Mouse (Mus musculus) layer of hippocampus, adult 2 months (tissue): Measurements from ENCODE around the gene Bfsp1. TPM values are rescaled to one million over a fixed set of nuclear protein-coding genes. Genes with fewer than 3 reads are reported as not detected.

Experiments
- DNase-seq, 2 experiments: peaks; one replicate each; pipeline ENCODE4 v3.0.0; 2022; ENCODE audit warnings: low spot score in 2 of 2
- H3K27ac ChIP-seq: fragments of 200-600 bp; 2 replicates; pipeline ENCODE4 v1.8.1; 2022
- H3K4me3 ChIP-seq: fragments of 200-600 bp; 2 replicates; pipeline ENCODE4 v1.8.1; 2022; ENCODE audit warnings: mild to moderate bottlenecking
- CTCF ChIP-seq: fragments of 200-600 bp; conservative IDR thresholded peaks from 2 replicates; pipeline ENCODE4 v1.8.1; 2022; ENCODE audit warnings: antibody characterized with exemption, mild to moderate bottlenecking, moderate library complexity
- total RNA-seq, 2 experiments: library from RNA; stranded (reverse); gene quantifications; 2 replicates each; pipeline ENCODE4 v1.2.3; 2021

Bfsp1 gene
- total RNA-seq, 2 experiments from 2014 or later: 0.61 to 1.1 TPM

DNA sequence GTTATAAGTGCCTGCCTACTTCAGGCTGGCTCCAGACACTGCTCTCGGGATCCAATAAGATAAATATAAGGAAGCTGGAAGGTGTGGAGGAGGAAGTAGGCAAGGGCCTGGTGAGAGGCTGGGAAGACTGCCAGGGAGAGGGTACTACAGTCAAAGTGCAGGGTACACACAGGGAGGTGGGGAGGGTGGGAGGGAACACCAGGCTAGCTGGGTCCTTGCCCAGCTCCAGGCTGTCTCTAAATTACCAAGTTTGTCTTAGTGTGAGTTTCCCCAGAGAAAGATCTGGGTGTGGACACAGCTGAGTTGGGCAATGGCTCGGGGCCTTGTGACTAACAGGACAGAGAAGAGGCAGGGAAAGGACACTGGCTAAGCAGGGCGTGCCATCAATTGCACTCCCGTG lies 16.2 kb downstream of the Bfsp1 start:
- Histone ChIP-seq H3K27ac (no peak overlapping the region), H3K4me3 (no peak overlapping the region)
- no peak for TF ChIP-seq CTCF
- no peak for DNase-seq

DNA sequence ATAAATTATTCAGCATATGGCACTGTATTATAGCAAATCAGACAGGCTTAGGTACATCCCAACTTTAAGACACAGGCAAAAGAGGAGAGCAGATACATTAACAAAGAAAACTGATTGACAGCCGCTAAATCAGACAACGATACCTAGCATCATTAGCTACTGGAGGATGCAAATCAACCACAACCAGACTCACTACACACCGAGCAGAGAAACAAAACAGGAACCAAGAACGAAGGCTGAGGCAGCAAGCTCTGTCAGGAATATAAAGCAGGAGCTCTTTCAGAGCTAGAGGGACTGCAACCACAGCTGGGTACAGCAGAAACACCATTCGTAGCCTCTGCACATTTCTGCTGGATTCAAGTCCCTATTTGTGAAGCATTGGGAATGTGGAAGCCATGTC lies 18.2 kb downstream of the Bfsp1 start:
- no peak for TF ChIP-seq CTCF
- no peak overlapping the region for H3K4me3 ChIP-seq
- H3K27ac ChIP-seq: no peak overlapping the region
- DNase-seq: no peak

- Histone ChIP-seq H3K27ac (no peak overlapping the region), H3K4me3 (no peak overlapping the region)
- TF ChIP-seq CTCF: no peak
- no peak for DNase-seq
These were observed 21.4 kb downstream of the Bfsp1 start for GRCm38 (mm10) chr2:143841536-143841935.

- TF ChIP-seq CTCF: no peak
- DNase-seq: no peak
These were observed 22.1 kb downstream of the Bfsp1 start for GRCm38 (mm10) chr2:143840895-143841294.

DNA sequence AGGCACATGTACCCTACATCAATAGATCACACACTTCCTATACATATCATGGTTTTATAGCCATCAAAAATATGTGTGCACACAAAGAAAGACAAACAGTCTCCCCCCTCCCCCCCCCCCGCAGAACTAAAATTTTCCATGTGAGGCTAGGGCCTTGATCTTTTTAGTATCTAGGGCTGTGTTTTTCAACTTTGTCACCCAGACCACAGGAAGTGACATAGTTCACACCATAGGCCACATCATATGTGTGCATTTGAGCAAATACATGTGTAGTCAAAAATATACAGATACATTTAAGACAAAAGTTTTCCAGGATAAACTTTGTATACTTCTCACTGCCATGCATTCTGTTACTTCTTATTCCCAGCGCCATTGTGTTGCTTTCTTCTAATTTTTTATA lies 23.5 kb downstream of the Bfsp1 start:
- Histone ChIP-seq H3K4me3 (no peak overlapping the region), H3K27ac (no peak overlapping the region)
- no peak for DNase-seq
- TF ChIP-seq CTCF: no peak

More at GRCm38 (mm10) chr2:143840895-143841294, 22.1 kb downstream of the Bfsp1 start:
- H3K27ac ChIP-seq: no peak overlapping the region
- H3K4me3 ChIP-seq: no peak overlapping the region

DNA sequence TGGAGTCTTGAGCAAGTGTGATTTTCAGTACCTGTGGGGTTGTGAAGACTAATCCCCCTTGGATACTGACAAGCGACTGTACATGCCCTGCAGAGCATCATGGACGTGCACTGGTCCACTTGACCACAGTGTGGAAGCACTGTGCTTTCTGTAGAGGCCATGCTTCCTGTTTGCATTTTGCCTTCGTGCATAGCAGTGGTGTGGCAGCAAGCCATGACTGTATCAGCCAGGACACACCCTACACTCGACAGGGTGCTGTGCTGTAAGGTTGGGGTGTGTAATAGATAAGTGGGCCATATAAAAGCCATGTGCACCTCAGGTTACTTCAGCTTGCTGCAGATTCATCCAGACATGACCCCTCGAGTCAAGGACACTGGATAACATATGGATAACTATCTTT lies 24.3 kb downstream of the Bfsp1 start:
- no peak overlapping the region for H3K4me3 ChIP-seq
- DNase-seq: no peak
- no peak overlapping the region for H3K27ac ChIP-seq
- TF ChIP-seq CTCF: peak; percentile 17; the same call in 1 of the 2 replicates

- peak; percentile 78 for TF ChIP-seq CTCF
- H3K4me3 ChIP-seq: peak overlapping the region; percentile 30; the same call in 1 of the 2 replicates
- DNase-seq: peak; percentile 65 to 80
- H3K27ac ChIP-seq: no peak overlapping the region
These were observed 25.7 kb downstream of the Bfsp1 start for GRCm38 (mm10) chr2:143837291-143837701.

GRCm38 (mm10) chr2:143835820-143836219 lies 27.2 kb downstream of the Bfsp1 start:
- TF ChIP-seq CTCF: no peak
- DNase-seq: no peak
- H3K27ac ChIP-seq: no peak overlapping the region
- no peak overlapping the region for H3K4me3 ChIP-seq

DNA sequence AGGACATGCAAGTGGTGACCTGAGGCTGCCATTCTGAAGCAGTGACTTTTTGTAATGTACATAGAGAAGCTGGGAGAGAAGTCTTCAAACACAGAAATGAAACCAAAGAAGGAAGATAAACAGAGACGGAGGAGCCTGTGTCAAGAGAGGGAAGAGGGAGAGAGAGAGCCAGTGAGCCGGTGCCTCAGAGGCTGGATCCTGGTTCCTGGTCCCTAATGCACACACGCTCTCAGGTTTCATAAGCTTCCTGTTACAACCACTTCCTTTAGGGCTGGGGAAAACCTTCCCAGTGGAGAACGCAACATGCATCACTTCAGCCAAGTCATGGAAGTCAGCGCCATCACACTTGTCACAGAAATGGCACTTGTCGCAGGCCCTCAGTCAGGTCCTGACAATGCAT lies 28.9 kb downstream of the Bfsp1 start:
- H3K27ac ChIP-seq: no peak overlapping the region
- TF ChIP-seq CTCF: no peak
- no peak overlapping the region for H3K4me3 ChIP-seq
- DNase-seq: no peak

DNA sequence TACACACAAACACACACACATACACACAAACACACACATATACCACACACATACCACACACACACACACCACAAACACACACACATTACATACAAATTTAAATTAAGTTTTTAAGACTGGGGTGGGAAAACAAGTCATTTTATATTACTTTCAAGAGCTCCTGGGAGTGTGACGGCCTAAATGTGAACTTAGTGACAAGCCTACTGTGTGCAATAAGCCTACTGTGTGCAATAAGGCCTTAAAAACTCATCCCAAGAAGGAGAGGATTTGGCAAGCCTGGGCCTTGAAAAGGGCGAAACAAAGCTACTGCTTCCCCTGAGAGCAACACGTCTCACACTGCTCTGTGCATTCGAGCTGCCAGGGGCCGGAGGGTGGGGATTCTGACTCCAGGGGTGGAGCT lies 30.3 kb downstream of the Bfsp1 start:
- no peak overlapping the region for H3K27ac ChIP-seq
- no peak for DNase-seq
- no peak for TF ChIP-seq CTCF

DNA sequence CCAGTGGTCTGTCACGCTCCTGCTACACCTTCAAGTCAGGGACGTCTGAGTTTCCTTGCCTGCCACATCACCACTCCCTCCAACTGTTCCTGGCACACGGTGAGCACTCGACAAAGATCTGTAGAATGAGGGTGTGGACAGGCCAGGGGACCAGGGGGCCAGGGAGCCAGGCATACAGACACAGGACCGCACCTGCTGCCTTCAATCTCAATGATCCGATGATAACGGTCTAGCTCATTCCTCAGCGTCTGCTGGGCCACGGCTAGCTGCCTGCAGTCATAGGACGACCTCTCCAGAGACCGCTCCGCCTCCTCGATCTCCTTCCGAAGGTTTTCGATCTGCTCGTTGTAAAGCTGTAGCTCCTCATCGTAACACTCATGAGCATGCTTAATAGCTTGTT lies 31.3 kb downstream of the Bfsp1 start:
- no peak overlapping the region for H3K4me3 ChIP-seq
- DNase-seq: no peak
- TF ChIP-seq CTCF: no peak
- no peak overlapping the region for H3K27ac ChIP-seq

More for the DNA sequence above, 30.3 kb downstream of the Bfsp1 start:
- no peak overlapping the region for H3K4me3 ChIP-seq

- Histone ChIP-seq H3K4me3 (no peak overlapping the region), H3K27ac (no peak overlapping the region)
- no peak for TF ChIP-seq CTCF
- DNase-seq: no peak
These were observed 49.5 kb downstream of the Bfsp1 start for GRCm38 (mm10) chr2:143813461-143813860.

DNA sequence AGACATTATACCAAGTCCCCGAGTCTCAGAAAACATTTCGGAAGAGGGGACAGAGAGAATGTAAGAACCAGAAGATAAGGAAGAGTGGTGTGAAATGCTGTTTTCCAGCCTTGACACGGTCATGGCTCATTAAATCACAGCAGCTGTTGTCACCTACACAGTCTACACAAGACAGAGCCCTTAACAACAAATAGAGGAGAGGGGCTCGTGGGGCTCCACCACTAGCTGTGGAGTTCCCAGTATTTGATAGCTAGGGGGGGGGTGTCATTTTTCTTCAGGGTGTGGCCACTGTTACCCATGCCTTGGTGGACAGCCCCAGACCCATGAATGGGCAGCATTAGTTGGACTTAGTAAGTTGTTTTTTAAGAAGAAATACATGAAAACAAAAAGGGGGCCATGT lies 50.7 kb downstream of the Bfsp1 start:
- no peak for DNase-seq
- TF ChIP-seq CTCF: no peak
- H3K4me3 ChIP-seq: no peak overlapping the region

GRCm38 (mm10) chr2:143808789-143809188 lies 54.2 kb downstream of the Bfsp1 start:
- DNase-seq: no peak
- peak; percentile 70 for TF ChIP-seq CTCF
- no peak overlapping the region for H3K4me3 ChIP-seq
- H3K27ac ChIP-seq: no peak overlapping the region

More for the DNA sequence above, 50.7 kb downstream of the Bfsp1 start:
- H3K27ac ChIP-seq: no peak overlapping the region
